Mouse (Mus musculus): Measurements from ENCODE around the gene Leng1.
A peak's percentile ranks its signal among the peaks of the same experiment; 100 is the strongest.
"Not testable (repeated sequence)": the region's sequence is repeated elsewhere in the genome, so short reads cannot be mapped to it uniquely, and the experiment has no call there.

Leng1 gene

DNA sequence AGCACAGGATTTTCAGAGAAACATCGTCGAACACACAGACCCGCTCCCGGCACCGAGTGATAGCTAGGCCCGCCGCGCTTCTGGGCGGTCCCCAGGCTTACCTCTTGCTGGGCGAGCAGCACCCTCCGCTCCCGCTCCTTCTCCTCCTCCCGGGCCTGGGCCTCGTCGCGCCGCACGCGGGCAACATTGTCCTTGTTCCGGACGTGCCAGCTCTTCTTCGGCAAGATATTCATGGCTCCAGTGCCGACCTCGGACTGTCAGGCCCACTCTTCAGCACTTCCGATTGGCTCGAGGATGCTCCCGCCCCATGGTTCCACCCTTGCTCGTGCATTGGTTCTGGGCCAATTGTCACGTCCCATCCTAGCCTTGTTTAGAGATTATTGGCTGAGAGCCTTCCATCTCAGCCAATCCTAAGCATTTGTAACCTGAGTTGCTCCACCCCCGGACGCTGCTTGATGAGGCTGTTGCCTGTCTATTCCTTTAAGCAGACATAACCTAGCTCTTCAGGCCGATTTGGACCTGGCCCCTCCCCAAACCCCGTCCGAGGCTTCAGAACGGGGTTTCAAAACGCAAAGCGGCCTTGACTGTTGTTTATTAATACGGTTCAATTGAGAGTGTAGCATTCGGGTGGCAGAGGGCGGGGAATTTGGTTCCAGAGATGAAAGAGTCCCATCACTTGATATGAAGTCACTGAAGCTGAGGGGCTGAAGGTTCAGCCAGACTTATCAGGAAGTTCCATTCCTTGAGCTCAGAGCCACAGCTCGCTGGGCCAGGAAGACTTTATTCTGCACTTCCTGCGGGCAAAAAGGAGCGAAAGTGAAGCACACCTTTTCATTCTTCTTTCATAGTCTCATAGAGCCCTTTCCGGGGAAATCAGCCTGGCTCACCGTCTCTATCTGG is at the start of gene Leng1:
Leng1 (minus strand) TSS at position 626 of the 900 bp plus-strand sequence.
- DNase-seq (ENCODE audit: low spot score): peak; percentile 98

DNA sequence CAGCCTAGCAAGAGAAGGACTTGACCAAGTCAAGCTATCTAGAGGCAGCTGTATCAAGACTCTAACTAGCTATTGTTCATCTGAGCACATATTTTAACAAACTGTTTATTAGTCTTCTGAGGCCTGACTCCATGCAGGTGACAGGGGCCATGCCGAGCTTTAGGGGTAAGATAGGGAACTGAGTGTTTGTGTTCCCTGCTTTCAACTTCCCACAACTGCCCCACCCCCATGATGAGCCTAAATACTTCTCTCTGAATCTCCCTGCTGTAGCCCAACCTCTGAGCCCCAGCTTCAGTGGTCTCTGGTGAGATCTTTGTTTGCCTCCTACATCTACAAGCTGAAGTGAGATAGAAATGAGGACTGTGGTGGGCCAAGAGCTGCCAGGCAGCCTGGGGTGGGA is 49.6 kb upstream of the Leng1 start:
- DNase-seq (ENCODE audit: low spot score): no peak

DNA sequence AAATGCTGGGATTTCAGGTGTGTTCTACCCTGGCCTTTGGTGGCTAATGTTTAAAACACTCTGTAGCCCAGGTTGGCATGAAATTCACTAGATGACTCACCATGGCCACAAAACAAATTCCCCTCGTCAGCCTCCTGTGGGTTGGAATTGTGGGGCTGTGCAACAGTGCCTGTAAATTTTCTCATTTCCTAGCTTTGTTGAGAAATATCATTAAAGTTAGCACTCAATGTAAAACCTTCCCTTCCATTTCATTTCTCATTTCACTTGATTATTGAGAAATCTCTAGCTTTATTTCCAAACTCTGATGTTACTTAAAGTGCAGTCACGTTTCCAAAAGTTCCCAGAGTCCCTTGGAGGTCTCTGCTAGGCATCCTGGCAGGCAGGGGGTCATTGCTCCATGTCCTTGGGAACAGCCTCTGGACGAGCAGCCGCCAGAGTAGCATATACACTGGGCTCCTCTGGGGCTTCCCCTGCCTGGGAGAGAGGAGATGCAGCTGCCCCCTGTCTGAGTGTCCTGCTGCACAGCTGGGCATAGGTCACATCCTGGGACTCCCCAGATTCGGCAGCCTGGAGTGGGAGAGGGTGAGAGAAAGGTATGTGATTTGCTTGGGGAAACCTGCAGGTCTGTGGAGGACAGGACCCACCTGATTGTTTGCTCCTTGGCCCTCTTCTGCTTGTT is 46.8 kb upstream of the Leng1 start:
- no peak for DNase-seq (ENCODE audit: low spot score)

DNA sequence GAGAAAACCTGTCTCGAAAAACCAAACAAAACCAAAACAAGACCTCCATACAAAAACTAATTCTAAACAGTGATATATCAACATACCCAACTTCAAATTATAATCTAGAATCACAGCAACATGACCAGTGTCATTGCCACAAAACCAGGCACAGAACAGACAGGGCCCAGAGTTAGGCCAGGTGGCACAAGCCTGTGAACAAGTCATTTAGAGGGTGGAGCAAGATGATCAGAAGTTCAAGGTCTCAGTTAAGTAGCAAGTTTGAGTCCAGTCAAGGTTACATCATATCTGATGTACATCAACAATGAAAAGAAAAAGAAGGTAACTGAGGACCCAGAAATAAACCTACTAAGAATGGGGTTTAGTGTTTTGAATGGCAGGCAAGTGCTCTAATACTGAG is 43.4 kb upstream of the Leng1 start:
- DNase-seq (ENCODE audit: low spot score): no peak

DNA sequence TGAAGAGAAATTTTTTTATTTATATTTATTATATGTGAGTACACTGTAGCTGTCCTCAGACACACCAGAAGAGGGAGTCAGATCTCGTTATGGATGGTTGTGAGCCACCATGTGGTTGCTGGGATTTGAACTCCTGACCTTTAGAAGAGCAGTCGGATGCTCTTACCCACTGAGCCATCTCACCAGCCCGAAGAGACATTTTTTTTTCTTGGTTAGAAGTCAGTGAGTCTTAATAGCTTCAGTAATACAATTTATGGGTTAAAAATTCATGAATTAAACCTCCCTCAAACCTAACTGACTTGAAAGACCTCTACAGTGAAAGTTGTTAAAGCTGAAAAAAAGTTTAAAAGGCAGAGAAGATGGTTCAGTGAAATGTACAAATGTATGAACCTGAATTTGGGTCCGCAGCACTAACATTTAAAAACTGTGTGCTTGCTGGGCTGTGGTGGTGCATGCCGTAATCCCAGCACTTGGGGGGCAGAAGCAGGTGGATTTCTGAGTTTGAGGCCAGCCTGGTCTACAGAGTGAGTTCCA is 42.9 kb upstream of the Leng1 start:
- not testable (repeated sequence) for DNase-seq (ENCODE audit: low spot score)

DNA sequence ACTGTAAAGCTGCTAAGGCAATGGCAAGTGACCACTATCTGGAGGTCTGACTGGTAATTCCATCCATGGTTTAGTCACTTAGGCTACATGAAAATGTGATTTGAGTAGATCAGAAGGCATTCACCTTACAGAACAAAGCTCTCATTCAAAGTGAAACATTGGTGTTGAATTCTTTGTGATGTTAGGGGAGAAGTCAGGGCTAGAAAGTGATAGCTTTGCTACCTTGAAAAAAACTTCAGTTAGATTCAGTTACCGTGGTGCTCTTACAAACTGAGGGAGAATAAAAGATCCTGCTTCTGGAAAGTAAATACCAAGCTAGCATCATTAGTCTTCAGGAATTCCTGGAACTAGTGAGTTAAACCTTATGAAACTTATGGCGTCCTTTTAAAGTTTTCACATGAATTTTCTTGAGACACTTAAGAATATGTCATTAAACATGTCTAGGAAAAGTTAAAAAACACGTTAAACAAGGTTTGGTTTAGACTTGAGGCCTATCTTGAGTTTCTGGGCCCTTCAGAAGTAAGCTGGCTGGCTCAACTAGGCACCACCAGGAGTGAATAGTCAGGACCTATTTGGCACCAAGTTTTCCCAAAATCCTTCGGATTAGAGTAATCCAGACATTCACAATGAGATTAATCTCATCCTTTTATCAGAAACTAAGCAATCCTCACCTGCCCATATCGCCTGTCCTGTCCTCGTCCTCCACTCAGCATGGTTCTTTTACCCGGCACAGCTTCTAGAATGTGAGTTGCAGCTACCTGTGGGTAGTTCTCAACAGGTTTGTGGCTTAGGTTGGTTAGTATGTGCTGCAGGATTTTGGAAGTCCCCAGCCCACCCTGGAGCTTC is 42.2 kb upstream of the Leng1 start:
- DNase-seq (ENCODE audit: low spot score): peak; percentile 42

DNA sequence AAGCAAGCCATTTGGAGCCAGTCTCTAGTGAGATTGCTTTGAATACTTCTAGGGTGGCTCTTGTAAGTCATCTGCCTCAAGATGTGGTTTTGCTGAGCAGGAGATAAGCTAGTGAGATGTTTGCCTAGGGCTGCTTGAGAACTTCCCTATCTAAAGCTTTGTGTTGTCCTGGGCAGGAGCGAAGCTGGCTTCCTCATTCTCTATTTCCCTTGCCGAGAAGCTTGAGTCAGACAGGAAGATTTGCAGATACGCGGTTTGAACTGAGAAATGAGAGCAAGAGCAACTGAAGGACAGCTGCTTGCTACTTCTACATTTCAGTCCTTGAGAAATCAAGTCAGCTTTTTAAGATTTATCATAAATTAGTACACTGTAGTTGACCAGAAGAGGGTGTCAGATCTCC is 41.4 kb upstream of the Leng1 start:
- DNase-seq (ENCODE audit: low spot score): no peak

DNA sequence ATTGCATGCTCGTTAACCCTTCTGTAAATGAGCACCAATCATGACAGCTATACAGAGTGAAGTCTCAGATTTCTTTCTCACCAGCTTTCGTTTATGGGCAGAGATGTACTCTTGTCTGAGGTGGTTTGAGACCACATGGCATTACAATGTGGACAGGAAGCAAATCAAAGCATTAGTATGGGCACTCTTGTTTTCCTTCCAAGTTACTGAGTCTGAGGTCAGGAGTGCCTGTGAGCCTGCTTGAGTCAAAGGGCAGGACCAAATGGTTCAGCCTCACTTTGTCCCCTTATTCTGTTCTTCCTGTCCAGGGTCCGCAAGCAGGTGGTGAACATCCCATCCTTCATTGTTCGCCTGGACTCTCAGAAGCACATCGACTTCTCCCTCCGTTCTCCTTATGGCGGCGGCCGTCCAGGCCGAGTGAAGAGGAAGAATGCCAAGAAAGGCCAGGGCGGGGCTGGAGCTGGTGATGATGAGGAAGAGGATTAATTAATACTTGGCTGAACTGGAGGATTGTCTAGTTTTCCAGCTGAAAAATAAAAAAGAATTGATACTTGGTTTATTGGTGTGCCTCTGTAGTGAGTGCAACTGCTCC is 40.8 kb upstream of the Leng1 start:
- no peak for DNase-seq (ENCODE audit: low spot score)

DNA sequence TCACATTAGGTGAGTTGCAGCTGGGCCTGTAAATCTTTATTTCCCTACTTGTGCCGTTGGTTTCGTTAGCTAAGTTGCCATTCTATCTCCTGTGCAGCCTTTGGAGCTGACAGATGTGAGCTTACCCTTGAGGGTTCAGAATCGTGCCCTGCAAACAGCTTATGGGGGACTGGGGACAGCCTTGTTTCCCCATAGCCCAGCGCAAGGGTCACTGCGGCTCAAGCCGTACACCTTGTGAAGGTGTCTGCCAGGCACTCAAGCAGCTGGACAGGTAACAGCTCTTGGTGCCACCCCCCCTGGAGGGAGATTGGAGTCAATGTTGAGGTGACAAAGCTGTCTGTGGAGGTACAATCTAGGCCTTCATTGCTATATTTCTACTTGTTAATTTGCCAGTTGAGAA is 40.3 kb upstream of the Leng1 start:
- no peak for DNase-seq (ENCODE audit: low spot score)

DNA sequence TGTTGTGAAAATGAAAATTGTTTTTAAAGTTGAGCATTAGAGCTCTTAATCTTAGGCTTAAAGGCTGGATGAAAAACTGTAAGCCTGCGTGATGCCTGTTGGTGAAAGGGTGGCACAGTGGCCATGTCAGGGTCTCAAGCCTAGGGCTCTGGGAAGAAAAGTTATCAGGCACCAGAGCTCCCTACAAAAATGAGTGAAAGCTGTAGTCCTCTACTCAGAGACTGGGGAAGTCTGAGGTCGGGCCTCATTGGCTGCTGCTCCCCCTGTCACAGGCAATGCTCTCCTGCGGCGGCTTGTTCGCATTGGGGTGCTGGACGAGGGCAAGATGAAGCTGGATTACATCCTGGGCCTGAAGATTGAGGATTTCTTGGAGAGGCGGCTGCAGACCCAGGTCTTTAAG is 39.8 kb upstream of the Leng1 start:
- DNase-seq (ENCODE audit: low spot score): not testable (repeated sequence)

DNA sequence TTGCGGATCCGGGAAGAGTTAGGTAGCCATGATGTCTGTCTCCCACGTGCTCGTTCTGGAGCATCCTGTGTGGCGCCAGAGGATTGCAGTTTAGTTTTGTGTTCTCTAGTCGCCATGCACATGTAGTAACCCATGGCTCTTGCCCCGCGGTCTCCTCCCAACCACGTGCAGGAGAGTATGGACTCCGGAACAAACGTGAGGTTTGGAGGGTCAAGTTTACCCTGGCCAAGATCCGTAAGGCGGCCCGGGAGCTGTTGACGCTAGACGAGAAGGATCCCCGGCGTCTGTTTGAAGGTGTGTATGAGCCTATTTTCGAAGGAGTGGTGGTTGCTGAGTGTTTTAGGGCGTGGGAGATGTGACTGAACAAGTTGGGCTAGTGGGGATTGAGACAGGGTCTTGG is 38.8 kb upstream of the Leng1 start:
- DNase-seq (ENCODE audit: low spot score): no peak

DNA sequence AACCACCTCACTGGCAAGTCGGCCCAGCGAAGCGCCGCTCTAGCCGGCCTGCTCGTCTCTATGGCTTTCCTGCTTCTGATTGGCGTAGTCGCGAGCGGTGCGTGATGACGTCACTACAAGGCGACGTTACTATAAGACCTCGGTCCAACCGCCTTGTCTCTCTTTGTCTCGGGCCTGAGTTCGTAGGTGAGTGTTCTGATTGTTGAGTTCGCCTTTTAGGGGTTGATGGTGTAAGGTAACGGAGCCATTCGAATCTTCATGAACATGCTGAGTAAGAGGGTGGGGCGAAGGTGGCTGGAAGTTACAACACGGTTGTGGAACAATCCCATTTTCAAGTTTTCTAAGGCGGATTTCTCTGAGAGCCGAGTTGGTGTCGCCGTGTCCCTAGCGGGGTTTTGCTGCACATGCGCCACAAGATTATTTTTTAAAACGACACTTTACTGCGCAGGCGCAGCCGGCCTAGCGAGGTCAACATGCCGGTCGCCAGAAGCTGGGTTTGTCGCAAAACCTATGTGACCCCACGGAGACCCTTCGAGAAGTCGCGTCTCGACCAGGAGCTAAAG is 38.3 kb upstream of the Leng1 start, which contains the start of gene Rps9:
Rps9 (plus strand) TSS at position 115 of the 563 bp plus-strand sequence.
- DNase-seq (ENCODE audit: low spot score): peak; percentile 98

DNA sequence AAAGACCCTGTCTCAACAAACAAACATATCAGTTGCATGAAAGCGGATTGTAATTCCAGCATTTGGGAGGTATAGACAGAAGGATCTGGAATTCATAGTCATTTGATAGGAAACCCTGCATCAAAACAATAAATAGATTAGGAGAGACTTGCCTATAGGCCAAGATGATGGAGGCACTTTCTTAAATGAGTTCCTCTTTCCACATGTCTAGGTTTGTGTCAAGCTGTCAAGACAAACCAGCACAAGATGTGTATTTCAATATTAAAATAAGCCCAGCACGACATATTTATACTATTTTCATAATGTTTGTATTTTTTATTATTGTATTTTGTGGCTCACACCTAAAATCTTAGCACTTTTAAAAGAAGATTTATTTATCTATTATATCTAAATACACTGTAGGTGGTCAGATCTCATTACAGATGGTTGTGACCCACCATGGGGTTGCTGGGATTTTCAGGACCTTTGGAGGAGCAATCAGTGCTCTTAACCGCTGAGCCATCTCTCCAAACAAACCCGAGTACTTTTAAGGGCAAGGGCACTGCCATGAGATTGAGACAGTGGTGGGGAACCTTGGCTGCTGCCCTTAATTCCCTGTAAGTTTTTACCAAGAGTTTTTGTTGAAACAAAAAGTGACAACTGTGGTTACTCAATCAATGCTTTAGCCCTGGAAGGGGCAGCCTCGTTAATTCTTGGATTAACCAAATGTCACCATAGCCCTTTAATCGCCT is 37.7 kb upstream of the Leng1 start:
- no peak for DNase-seq (ENCODE audit: low spot score)

DNA sequence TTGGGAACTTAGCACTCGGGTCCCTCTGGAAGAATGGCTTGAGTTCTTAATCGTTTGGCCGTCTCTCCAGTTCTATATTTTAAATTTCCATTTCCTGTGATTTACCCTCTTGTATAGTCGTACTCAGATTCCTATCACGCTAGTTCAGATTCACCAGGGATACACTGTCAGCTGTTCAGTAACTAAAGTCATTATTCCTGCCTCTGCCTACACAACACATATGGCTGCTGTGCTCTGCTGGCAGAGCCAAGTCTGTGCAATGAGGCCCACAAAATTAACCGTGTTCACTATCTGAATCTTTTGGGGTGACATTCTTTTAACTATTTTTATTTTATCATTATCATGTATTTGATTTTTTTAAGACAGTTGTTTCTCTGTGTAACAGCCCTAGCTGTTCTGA is 32.8 kb upstream of the Leng1 start:
- no peak for DNase-seq (ENCODE audit: low spot score)

DNA sequence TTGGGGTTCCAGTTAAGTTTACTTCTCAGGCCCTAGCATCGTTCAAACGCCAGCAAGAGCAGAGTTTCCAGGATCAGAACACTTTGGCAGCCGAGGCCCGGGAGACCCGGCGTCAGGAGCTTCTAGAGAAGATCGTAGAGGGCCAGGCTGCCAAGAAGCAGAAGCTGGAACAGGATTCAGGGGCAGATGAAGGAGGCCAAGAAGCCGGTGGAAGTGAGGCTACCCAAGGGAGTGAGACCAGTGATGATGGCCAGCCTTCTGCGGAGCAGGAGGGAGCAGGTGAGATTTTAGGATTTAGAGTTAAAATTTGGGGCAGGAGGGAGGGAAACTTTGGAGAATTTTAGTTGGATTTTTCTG is 29.3 kb upstream of the Leng1 start:
- not testable (repeated sequence) for DNase-seq (ENCODE audit: low spot score)

DNA sequence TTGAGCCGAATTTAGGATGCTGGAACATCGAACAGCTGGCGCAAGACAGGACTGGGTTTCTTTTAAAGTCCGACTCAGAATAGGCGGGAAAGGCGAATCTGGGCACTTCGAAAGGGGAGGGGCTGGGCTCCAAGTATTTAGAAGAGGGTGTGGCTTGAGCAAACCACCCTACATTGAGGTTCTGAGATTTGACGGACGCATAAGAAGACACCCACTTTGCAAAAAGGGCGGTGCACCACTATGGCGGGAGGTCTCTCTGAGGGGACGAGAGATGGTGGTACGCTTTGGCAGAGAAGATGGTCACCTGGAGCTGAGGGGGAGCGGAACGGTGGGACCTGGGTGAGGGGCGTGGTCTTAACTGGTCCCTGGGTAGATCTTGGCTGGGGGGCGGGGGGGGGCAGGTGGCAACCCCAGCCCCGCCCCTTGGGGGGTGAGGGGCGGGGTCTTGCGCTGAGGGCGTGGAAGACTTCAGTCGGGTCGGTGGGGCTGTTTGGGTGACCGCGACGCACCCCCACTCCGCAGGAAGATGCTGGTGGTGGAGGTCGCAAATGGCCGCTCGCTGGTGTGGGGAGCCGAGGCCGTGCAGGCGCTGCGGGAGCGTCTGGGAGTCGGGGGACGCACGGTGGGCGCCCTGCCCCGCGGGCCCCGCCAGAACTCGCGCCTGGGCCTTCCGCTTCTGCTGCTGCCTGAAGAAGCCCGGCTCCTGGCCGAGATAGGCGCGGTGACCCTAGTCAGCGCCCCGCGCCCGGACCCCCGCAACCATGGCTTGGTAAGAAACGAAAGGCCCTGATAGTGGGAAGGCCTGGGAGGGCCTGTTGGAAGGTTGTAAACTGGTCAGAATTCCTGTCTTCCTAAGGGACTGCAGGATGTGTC is 28.7 kb upstream of the Leng1 start:
- DNase-seq (ENCODE audit: low spot score): peak; percentile 93

DNA sequence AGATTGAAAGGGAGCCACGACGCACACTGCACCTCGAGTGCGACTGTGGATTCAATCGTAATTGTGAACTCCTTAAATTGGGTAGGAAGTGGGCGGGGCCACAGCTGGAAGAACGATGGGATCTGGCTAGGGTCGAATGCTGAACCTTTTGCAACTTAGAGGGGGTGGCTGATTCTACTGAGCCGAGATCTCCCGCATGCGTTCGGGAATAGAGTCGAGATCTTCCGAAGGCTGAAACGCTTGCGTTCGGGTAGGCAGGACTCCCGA is 28.1 kb upstream of the Leng1 start:
- DNase-seq (ENCODE audit: low spot score): no peak

DNA sequence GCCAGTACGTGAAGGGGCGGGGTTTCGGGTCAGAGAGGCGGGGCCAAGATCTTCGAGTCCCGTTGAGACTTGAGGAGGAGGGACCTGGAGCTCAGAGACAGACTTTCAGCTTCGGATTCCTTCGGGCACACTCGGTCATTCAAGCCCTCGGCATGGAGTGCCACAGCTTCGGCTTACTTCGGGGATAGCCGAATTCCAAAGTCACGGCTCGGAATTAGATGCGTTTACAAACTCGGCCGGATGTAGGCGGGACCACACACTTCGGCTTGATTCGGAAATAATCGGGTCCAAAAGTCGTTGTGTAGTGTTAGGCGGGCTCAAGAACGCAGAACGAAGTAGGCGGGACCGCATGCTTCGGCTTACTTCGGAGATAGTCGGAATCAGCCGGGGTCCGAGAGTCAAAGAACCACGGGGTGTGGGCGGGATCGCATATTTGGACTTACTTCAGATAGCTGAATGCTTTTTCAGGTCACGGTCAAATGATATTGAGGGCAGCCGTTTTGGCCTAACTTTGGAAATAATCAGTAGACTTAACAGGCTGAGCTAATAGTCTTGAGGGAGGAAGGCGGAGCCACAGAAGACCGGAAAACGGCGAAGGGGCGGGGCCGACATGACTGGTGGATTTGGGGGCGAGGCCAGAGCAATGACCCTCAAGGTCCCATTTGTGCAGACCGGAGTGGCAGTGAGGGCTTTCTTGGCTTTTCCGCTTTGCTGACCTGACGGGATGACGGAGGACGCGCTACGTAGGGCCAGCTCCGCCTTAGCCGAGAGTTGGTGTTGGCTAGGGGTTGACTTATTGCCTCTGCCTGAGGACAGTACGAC is 27.6 kb upstream of the Leng1 start, which contains the start of gene Mboat7:
Mboat7 (minus strand) TSS at position 537 of the 822 bp plus-strand sequence.
- peak; percentile 98 for DNase-seq (ENCODE audit: low spot score)

DNA sequence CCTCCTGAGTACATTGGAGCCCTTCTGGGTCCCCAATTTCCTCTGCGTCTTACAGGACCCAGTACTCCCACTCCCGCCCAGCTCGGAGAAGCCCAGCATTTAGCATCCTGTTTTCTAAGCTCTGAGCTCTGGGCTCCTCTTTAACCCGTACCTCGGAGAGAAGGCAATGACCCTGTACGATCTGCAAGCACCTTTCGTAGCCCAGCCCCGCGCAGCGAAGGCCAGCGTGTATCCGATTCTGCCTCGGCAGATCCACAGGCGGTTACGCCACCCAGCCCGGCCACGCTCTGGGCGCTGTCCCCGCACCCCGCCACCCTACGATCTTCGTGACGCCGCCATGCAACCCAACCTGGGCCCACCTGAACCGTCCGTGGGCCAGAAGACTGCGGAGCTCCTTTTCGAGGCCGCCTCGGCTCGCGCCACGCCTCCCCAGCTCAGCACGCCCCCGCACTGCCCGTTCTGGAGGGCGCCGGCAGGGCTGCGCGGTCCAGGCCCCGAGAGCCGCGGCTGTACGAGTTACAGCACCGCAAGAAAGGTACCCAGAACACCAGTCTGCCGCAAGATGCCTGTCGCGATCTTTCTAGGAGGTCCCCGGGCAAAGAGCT is 26.8 kb upstream of the Leng1 start, which contains the start of gene Tsen34:
Tsen34 (plus strand) TSS at position 482 of the 605 bp plus-strand sequence.
- peak; percentile 31 for DNase-seq (ENCODE audit: low spot score)
